Mouse (Mus musculus) thymus, postnatal 25 days (tissue): Measurements from ENCODE around the gene Rpusd4.

ENCODE experiments used
- DNase-seq: peaks from one replicate; pipeline ENCODE4 v3.0.0; 2022

Rpusd4 gene

DNA sequence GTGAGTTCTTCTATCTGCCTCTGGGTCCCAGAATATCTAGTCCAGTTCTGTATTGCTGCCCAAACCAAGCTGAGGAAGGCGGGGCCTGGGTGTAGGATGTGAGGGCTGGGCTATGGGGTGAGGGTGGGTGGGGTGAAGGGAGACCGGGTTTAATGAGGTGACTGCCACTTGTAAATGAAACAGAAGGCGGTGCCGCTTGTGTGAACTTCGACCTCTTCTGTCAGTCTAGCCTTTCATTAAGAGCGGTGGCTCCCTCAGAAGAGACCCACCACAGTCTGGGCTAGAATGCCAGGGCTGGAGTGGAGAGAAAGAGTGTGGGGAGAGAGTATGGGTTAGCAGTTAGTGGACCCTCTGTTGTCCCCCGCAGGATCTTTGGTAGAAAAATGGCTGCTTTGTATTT is 22.3 kb downstream of the Rpusd4 start:
- DNase-seq: no peak

DNA sequence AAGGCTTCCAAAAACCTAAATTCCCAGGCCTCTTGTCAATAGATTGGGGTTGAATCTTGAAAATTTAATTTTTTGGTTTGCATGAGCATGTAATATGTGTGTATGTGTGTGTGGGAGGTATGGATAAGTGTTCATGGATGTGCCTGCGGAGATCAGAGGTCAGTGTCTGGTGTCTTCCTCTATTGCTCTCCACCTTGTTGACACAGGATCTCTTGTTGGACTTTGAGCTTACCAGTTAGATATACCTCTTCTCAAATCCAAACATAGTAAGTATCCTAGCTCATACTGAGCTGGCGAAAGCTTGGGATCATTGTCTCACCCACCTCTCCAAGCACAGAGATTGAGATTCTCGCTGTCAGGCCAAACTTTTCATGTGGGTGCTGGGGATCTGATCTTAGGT is 22.8 kb downstream of the Rpusd4 start:
- DNase-seq: no peak

DNA sequence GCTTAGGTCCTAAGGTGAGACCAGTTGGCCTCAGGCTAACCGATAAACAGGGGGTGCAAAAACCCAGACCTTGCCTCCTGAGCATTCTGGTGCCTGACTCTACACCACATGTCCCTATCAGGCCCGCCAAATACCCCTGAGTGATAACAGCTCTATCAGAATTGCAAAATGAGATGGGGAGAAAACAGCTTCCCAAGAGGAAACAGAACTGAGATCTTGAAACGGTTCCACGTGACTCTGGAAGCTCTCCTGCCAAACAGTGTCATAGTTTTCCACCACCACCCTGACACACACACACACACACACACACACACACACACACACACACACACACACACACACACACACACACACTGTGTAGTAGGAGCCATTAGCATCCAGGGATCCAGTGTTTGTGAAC is 23.3 kb downstream of the Rpusd4 start:
- DNase-seq: no peak

DNA sequence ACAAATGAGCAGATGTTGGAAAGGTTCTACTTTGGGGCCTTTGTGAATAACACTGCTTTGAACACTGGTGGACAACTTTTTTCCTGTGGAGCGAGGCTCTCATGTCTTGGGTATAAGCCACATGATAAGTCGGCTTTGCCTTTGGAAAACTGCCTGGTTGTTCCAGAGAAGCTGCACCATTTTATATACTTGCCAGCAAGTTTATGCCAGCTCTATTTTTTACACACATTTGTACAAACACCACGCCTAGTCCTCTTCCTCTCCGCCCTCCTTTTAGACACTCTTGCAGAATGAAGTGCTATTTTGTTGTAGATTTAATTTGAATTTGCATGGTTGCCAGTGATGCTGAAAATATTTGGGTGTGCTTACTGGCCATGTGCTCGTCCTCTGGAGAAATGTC is 25.8 kb downstream of the Rpusd4 start:
- DNase-seq: no peak

DNA sequence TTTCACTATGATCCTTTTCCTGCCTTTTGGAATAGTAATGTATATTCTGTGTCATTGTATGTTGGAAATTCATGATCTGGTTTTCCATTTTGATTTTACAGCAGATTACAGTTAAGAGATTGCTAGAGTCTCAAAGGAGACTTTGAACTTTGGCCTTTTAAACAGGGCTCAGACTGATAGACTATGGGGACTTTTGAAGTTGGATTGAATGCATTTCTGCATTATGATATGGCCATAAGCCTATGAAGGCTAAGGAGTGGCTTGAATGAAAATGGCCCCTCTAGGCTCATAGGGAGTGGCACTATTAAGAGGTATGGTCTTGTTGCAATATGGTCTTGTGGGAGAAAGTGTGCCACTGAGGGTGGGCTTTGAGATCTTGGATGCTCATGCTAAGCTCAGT is 30.1 kb downstream of the Rpusd4 start:
- no peak for DNase-seq

DNA sequence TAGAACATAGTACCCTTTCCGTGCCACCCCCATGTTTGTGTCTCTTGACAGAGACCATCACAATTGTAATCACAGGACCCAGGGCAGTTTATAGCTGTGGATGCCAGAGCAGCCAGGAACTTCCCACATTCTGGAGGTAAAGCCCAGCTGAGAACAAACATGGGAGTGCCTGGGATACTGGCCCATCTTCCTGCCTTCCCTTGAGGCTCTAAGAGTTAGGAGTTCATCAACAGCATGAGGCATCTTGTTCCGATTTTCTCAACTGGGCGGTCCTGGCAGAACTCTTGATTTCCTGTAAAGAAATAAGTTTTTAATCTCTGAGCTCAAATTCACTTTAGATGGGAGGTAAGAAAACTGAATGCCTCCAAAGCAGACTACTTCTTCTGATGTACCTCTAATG is 34.5 kb downstream of the Rpusd4 start:
- DNase-seq: no peak

DNA sequence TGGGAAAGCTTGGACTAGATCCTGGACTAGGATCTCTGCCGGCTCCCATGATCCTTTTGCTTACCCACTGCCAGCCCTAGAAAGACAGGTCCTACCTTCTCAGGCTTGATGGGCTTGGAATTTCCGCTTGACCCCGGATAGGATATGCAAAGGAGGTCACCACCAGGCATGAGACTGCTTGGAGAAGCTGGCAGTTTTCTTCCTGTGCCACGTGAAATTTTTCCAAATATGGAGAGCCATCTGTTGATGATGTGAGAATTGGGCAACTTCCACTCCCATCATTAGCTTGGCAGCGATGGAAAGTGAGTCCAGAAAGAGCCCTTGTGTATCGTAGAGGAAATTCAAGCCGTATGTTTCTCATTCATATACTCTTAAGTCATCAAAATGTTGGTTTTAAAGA is 39.8 kb downstream of the Rpusd4 start:
- DNase-seq: no peak

DNA sequence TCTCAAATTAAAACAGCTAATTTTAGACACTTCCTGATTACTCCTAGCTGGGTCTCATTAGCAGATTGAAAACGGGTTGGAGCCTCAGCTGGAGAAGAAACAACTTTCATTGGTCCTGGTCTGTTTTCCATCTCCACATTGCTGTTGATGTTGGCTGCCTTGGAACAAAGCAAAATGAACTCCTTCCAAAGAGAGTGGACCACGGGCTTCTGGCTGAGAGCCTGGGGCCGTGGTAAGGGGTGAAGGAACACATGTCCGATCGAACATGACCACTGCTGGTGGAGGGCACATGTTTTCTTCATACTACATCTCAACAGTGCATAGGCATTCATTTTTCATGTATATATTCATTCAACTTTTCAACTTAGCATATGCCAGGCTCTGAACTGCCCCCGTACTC is 42.7 kb downstream of the Rpusd4 start:
- DNase-seq: no peak

DNA sequence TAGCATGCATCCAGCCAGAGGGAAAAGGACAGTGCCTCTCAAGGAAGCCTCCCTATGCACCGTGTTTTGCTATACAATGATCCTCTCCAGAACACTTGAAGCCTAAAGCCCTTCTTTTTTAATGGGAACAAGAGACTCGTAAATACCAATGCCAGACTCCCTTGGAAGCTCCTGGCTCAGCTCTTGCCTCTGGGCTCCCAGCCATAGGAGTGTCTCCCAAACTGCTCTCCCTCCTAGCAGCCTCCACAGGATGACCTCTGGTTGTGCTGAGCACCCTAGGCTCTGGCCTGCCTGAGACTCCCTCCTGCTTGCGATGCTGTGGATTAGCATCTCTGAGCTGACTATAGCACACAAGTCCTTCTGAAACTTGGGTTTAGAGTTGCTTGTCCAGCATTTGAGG is 44.9 kb downstream of the Rpusd4 start:
- no peak for DNase-seq

DNA sequence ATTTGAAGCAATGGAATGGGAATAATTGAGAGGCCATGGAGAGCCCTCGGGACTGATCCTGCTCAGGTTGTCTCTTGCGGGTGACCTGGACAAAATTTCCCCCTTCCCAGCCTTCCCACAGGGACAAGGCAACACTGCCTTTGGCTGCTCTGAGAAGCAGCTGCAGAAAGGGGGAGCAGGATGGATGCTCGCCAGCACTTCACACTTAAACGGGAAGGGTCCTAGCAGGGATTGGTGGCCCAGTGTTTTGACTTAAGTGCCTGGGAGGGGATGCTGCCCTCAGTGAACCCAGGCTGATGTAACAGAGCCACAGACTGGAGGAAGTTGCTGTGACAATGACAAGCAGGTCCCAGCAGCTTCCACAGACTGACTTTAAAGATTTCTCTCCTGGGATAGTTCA is 45.9 kb downstream of the Rpusd4 start:
- DNase-seq: no peak

DNA sequence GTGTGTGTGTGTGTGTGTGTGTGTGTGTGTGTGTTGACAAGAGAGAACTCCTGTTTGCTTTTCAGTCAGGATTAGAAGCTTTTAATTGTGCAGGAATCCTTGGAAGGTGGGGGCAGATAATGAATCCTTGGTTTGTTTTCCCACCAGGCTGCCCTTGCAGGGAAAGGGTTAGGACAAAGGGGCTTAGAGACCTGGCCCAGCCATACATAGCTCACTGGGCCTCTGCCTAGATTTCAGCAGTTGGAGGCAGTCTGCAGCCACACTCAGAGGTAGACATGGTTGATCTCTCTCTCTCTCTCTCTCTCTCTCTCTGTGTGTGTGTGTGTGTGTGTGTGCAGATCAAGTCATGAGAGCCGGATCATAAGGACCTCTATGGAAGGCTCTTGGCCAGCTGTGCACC is 46.6 kb downstream of the Rpusd4 start:
- no peak for DNase-seq

DNA sequence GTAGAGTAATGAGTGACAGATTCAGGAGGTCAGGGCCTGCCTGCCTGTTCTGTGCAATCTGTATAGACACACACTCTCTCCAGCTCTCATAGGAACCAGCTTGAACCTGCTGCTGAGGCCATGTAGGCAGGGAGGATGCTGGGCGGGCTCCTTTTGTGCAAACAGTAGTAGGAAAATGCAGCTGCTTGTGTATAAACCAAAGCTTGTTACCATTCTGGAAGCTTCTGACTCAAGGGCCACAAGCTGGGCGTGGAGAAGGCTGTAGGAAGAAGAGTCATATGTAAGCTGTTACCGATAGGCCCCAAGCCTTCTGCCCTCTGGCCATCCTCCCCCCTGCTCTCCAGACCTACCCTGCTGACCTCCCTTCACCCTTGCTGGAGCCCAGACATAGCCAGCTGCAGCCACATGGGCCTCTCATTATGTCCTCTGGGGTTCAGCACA is 49.1 kb downstream of the Rpusd4 start:
- no peak for DNase-seq

DNA sequence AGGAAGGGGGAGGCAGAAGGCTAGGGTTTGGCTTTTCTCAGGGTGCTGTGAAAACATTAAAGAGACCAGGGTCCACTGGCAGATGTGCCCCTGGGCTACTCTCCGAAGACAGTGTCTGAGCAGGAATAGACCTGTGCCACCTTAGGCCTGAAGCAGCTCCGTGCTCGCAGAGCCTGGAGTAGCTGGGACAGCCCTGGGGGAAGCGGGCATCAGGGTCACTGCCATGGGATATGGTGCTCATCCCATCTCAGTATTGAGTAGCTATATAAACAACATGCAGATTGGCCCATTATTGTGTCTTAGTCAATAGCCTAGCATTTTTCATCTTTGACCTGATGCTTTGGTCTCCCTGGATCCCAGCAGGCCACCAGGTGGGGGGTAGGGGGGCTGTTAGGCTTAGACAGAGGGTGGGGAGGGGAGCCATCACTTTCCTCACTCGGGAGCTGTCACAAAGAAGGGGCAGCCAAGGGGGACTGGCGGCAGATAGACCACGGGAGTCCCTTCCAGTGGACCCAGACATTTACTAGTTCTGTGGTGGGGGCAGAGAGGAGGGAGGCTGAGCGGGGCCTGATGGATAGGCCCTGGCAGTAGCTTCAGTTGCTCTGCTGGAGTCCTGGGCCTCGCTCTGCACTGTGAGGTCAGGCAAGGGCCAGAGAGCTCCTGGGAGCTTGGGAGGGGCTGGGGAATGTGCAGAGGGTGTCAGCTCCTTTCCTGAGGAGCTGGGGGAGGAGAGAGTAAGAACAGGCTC is 49.7 kb downstream of the Rpusd4 start:
- DNase-seq: no peak

DNA sequence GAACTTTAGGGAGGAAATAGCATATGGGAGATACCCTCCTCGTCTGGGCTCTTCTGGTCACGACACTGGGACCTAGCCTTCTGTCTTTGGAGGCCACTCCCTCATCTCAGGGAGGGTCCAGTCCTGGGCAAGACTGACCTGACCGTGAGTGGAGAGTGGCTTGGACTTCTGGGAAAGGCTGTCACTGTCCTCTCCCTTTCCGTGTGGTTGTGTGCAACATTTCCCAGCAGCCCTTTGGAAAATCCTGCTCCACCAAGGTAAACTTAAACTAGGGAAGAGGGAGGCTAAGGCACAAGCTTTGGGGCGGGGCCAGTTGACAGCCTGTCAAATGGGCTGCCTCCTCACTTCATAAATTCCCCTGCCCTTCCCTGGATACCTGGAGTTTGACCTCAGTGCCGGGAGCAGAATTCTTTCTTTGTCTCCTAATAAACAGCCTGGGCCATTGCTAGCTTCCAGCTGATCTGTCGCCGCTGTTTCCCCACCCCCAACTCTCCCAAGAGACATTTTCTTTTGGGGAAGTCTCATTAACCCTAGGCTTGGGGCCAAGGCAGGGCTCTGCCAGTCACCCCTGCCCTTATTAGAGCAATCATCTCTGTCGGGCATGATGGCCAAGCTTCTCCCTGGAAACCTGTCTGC is 51.0 kb downstream of the Rpusd4 start:
- DNase-seq: no peak

DNA sequence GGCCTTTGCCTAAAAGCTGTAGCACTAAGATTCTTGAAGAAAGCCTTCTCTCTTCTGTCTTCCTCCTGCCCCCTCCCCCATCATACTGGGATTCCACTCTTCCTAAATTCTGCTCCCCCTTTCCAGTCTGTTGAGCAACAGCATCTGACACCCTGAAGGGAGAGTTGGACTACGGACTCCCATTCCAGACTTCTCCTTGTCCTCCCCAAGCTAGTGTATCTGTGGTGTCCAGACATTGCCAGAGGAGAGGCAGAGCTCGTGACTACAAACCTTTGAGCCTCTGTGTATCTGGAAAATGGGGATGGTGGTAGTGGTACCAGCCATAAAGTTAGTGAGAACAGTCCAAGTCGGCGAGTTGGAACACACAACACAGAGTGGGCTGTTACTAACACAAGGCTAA is 52.6 kb downstream of the Rpusd4 start:
- DNase-seq: no peak

DNA sequence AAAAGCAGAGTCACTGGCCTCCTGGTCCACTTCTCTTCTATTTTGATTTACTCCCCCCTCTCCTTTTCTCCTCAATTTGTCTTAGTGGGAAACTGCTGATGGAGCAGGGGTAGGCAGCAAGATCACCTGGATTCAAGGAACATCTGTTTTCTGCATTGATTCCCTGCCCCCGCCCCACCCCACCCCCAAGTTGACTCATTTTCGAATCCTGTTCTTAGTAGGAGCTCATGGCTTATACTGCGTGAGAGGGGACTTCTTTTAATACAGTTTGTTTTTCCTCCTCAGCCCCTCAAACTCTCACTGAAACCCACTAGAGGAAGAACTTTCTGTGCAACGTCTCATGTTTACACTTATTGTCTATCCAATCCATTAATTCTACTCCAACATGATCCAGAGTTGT is 56.3 kb downstream of the Rpusd4 start:
- no peak for DNase-seq

DNA sequence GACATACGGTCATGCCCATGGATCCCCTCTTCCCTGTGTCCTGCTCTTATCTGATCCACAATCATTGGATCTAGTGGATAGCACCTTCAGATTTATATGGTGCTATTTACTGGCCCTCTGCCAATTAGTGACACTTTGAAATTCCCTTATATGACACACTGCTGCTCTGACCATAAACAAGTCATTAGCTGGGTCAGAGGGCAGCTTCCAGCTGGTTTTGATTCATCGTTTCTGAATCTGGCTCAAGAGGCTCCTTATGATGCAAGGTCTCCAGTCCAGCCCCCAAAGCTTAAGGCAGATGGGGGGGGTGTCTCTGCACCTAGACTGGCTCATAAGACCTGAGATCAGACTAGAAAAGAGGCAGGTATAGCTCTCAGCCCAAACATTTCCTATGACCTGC is 56.9 kb downstream of the Rpusd4 start:
- no peak for DNase-seq

DNA sequence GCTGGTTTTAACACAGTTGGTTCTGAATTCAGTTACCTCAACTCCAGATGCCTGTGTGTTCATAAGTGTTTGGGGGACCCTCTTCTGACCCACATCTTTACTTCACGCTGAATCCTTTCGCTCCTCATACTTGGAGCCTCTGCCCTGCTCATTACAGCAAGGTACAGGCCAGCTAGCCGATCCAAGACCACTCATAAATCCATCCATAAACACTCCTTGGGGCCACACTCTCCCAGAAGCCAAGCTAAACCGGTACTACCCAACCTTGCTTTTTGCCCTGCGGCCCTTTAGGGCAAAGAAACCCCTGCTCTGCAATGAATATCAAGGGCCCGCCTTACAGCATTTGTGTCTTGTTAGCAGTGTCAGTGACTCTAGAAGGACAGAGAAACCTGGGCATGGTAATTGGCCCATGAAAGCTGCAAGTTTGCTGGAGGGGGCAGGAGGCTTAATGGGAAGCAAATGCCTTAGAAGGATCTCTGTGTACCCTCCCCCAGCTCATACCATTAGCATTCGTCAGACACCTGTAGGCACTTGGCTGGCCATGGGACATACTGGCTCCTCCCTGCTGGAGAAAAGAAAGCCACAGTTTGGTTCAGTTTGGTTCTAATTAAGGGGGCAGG is 59.1 kb downstream of the Rpusd4 start:
- DNase-seq: no peak
